ENCODE assay signal across 8 mouse cellular contexts in the genomic region with DNA sequence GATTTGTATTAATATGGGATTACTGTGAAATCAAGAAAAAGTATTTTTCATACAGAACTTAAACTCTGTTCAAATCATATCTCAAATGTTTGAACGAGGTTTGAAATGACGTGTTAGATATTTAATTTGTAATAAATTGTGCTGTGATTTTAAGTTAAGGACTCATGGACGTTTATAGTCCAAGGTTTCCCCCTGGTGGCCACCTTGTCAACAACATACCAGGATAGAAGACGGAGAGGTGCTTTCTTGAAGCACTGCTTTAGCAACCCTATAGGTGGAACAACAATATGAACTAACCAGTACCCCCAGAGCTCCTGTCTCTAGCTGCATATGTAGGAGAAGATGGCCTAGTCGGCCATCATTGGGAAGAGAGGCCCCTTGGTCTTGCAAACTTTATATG.
DNase-seq lines count a peak whose midpoint lies in the region; ATAC-seq and TF ChIP-seq lines count a peak whose summit lies in the region.
"Not testable (repeated sequence)": the region's sequence is repeated elsewhere in the genome, so short reads cannot be mapped to it uniquely, and the experiment has no call there.

No protein-coding gene starts in this region.

- TF ChIP-seq CTCF in layer of hippocampus, adult 2 months (conservative IDR thresholded peaks at IDR 0.05) = peak; percentile 83
- TF ChIP-seq CTCF in liver, postnatal 0 days (IDR thresholded peaks at IDR 0.05; ENCODE audit: low read depth) = peak; percentile 67

- peak; percentile 76; the same call in 1 of the 2 replicates for ATAC-seq in hindbrain, embryonic 11.5 days (ENCODE audit: low FRiP score)
- not testable (repeated sequence) for ATAC-seq in liver, postnatal 0 days
- ATAC-seq in neural tube, embryonic 14.5 days (ENCODE audit: low read depth) = peak; percentile 84

- not testable (repeated sequence) for H3K4me1 ChIP-seq in hindbrain, embryonic 11.5 days (replicated peaks; ENCODE audit: control insufficient read depth, insufficient read depth, low read length); liver, postnatal 0 days (ENCODE audit: insufficient read depth); neural tube, embryonic 14.5 days (ENCODE audit: control insufficient read depth, insufficient read depth, low read length)

- 23% methylated on average over 5 of the region's 5 CpGs for WGBS in hindbrain, embryonic 11.5 days
- 11% methylated on average over 5 of the region's 5 CpGs for WGBS in liver, postnatal 0 days (ENCODE audit: insufficient replicate concordance)
- WGBS in neural tube, embryonic 14.5 days = 12% methylated on average over 5 of the region's 5 CpGs

- not testable (repeated sequence) for H3K9me3 ChIP-seq in hindbrain, embryonic 11.5 days (ENCODE audit: control insufficient read depth, low read length); liver, postnatal 0 days (ENCODE audit: low read length); neural tube, embryonic 14.5 days (ENCODE audit: control insufficient read depth, low read length)

- TF ChIP-seq EP300 in liver, postnatal 0 days (IDR thresholded peaks at IDR 0.05; ENCODE audit: low read depth) = not testable (repeated sequence)

- not testable (repeated sequence) for H3K9ac ChIP-seq in hindbrain, embryonic 11.5 days (ENCODE audit: low read depth, low read length); liver, postnatal 0 days (replicated peaks); neural tube, embryonic 14.5 days (replicated peaks; ENCODE audit: low read depth, low read length)

- not testable (repeated sequence) for H3K4me3 ChIP-seq in hindbrain, embryonic 11.5 days (ENCODE audit: low read depth, low read length); layer of hippocampus, adult 2 months; liver, postnatal 0 days (ENCODE audit: low read depth, low read length); neural tube, embryonic 14.5 days (ENCODE audit: low read depth, low read length)

- H3K27ac ChIP-seq in hindbrain, embryonic 11.5 days (ENCODE audit: low read depth, low read length); layer of hippocampus, adult 2 months; liver, postnatal 0 days (ENCODE audit: low read depth); neural tube, embryonic 14.5 days (ENCODE audit: low read depth, low read length): not testable (repeated sequence)

- not testable (repeated sequence) for H3K27me3 ChIP-seq in hindbrain, embryonic 11.5 days (ENCODE audit: control insufficient read depth, insufficient read depth, low read length); liver, postnatal 0 days (ENCODE audit: insufficient read depth, low read length); neural tube, embryonic 14.5 days (ENCODE audit: control insufficient read depth, insufficient read depth, low read length)

- DNase-seq in adrenal gland, adult (ENCODE audit: inconsistent age in 2 of 2, low spot score in 1 of 2) = peak; percentile 54 to 87
- peak; percentile 60 to 63 for DNase-seq in cerebellum, postnatal 36 days
- peak; percentile 27 to 76 for DNase-seq in frontal cortex, postnatal 14 days (ENCODE audit: low spot score in 2 of 2)
- DNase-seq in hindbrain, embryonic 11.5 days (ENCODE audit: low spot score) = peak; percentile 77
- peak; percentile 46 to 77 for DNase-seq in layer of hippocampus, adult 2 months (ENCODE audit: low spot score in 2 of 2)
- peak; percentile 66 for DNase-seq in liver, postnatal 0 days
- peak; percentile 10 to 23 for DNase-seq in urinary bladder, adult 18-20 months (ENCODE audit: low spot score in 2 of 2)

- not testable (repeated sequence) for H3K36me3 ChIP-seq in hindbrain, embryonic 11.5 days (ENCODE audit: control insufficient read depth, insufficient read depth, low read length); liver, postnatal 0 days (replicated peaks; ENCODE audit: insufficient read depth, low read length); neural tube, embryonic 14.5 days (ENCODE audit: control insufficient read depth, insufficient read depth, low read length)

- not testable (repeated sequence) for H3K4me2 ChIP-seq in hindbrain, embryonic 11.5 days (replicated peaks; ENCODE audit: low read depth, low read length); liver, postnatal 0 days (ENCODE audit: low read depth, low read length); neural tube, embryonic 14.5 days (ENCODE audit: low read depth, low read length)

Comparison
In these comparisons a context has a peak if more than half of its experiments do, and no peak if none do; other contexts are left out.
1. DNase-seq: peak in every context shown above with its lines; median percentile 77 in hindbrain, embryonic 11.5 days; 70 in adrenal gland, adult; 66 in liver, postnatal 0 days; 62 in cerebellum, postnatal 36 days; 62 in layer of hippocampus, adult 2 months; 52 in frontal cortex, postnatal 14 days; 16 in urinary bladder, adult 18-20 months.